8 mouse cellular contexts compared by ENCODE assay signal in genomic region chr4:144890690-144891120, GRCm38 (mm10). TPM values are rescaled to one million over a fixed set of nuclear protein-coding genes. Genes with fewer than 3 reads are reported as not detected.
DNase-seq lines count a peak whose midpoint lies in the region; ATAC-seq and TF ChIP-seq lines count a peak whose summit lies in the region.

No protein-coding gene starts in this region.

- no peaks in the 10 kb centered on the region for H3K9me3 ChIP-seq in forebrain, postnatal 0 days (ENCODE audit: low read length)
- H3K9me3 ChIP-seq in intestine, embryonic 14.5 days (ENCODE audit: control insufficient read depth, low read length), result no peaks in the 10 kb centered on the region
- H3K9me3 ChIP-seq in limb, embryonic 13.5 days, result no peaks in the 10 kb centered on the region
- H3K9me3 ChIP-seq in midbrain, postnatal 0 days (ENCODE audit: low read length), result no peaks in the 10 kb centered on the region
- no peaks in the 10 kb centered on the region for H3K9me3 ChIP-seq in stomach, embryonic 16.5 days (replicated peaks; ENCODE audit: control insufficient read depth, low read length)

- no peak overlapping the region for H3K4me2 ChIP-seq in forebrain, postnatal 0 days (ENCODE audit: low read depth)
- 0 out of 2 replicates have a peak overlapping the region, but pooled peaks have one; percentile 77 for H3K4me2 ChIP-seq in intestine, embryonic 14.5 days (ENCODE audit: low read length)
- peak overlapping the region; percentile 89; the same call in 1 of the 2 replicates for H3K4me2 ChIP-seq in limb, embryonic 13.5 days (replicated peaks)
- no peak overlapping the region for H3K4me2 ChIP-seq in midbrain, postnatal 0 days (ENCODE audit: low read depth, low read length, poor library complexity, severe bottlenecking)
- 0 out of 2 replicates have a peak overlapping the region, but pooled peaks have one; percentile 14 for H3K4me2 ChIP-seq in stomach, embryonic 16.5 days (ENCODE audit: low read depth, low read length)

- H3K27ac ChIP-seq in forebrain, postnatal 0 days (ENCODE audit: low read depth, low read length), result no peak overlapping the region
- H3K27ac ChIP-seq in intestine, embryonic 14.5 days (ENCODE audit: low read depth), result no peak overlapping the region; the same call in 1 of the 2 replicates
- peak overlapping the region; percentile 92; the same call in 1 of the 2 replicates for H3K27ac ChIP-seq in limb, embryonic 13.5 days
- no peak overlapping the region for H3K27ac ChIP-seq in midbrain, postnatal 0 days (ENCODE audit: low read depth, low read length)
- H3K27ac ChIP-seq in stomach, embryonic 16.5 days (ENCODE audit: low read length), result peak overlapping the region; percentile 98

- H3K27me3 ChIP-seq in forebrain, postnatal 0 days (ENCODE audit: insufficient read depth, low read length), result peaks cover 8% of the 10 kb centered on the region
- H3K27me3 ChIP-seq in intestine, embryonic 14.5 days (replicated peaks; ENCODE audit: control insufficient read depth, insufficient read depth, low read length), result no peaks in the 10 kb centered on the region
- H3K27me3 ChIP-seq in limb, embryonic 13.5 days, result no peaks in the 10 kb centered on the region
- peaks cover 21% of the 10 kb centered on the region for H3K27me3 ChIP-seq in midbrain, postnatal 0 days (ENCODE audit: insufficient read depth, low read length)
- no peaks in the 10 kb centered on the region for H3K27me3 ChIP-seq in stomach, embryonic 16.5 days (ENCODE audit: control insufficient read depth, insufficient read depth, low read length)

- TF ChIP-seq CTCF in forebrain, postnatal 0 days (IDR thresholded peaks at IDR 0.05; ENCODE audit: low read depth), result peak; percentile 98
- peak; percentile 94 for TF ChIP-seq CTCF in midbrain, postnatal 0 days (IDR thresholded peaks at IDR 0.05)

- no peak overlapping the region for H3K4me3 ChIP-seq in forebrain, postnatal 0 days (ENCODE audit: low read depth, low read length)
- H3K4me3 ChIP-seq in intestine, embryonic 14.5 days (ENCODE audit: low read depth, low read length), result no peak overlapping the region
- no peak overlapping the region for H3K4me3 ChIP-seq in limb, embryonic 13.5 days
- no peak overlapping the region for H3K4me3 ChIP-seq in midbrain, postnatal 0 days (ENCODE audit: low read depth, low read length)
- no peak overlapping the region for H3K4me3 ChIP-seq in stomach, embryonic 16.5 days (replicated peaks; ENCODE audit: low read length)

- peak; percentile 59 for DNase-seq in ovary, postnatal 14 days (ENCODE audit: low spot score)
- no peak for DNase-seq in ovary, postnatal 36 days (ENCODE audit: low spot score)
- peak; percentile 52 to 58 for DNase-seq in cerebellum, adult 18-20 months
- DNase-seq in forebrain, postnatal 0 days, result peak; percentile 89
- peak; percentile 78 for DNase-seq in intestine, embryonic 14.5 days (ENCODE audit: low spot score)
- DNase-seq in midbrain, postnatal 0 days (ENCODE audit: low spot score), result peak; percentile 90

- 13% methylated on average over 7 of the region's 7 CpGs for WGBS in forebrain, postnatal 0 days
- 13% methylated on average over 7 of the region's 7 CpGs for WGBS in intestine, embryonic 14.5 days
- 11% methylated on average over 7 of the region's 7 CpGs for WGBS in limb, embryonic 13.5 days
- 17% methylated on average over 7 of the region's 7 CpGs for WGBS in midbrain, postnatal 0 days
- WGBS in stomach, embryonic 16.5 days, result 12% methylated on average over 7 of the region's 7 CpGs

- ATAC-seq in forebrain, postnatal 0 days, result peak; percentile 61
- ATAC-seq in intestine, embryonic 14.5 days (replicated peaks; ENCODE audit: low FRiP score, low TSS enrichment, low read depth), result no peak
- peak; percentile 13; the same call in 1 of the 2 replicates for ATAC-seq in limb, embryonic 13.5 days (ENCODE audit: low FRiP score, low read depth)
- peak; percentile 26; the same call in 1 of the 2 replicates for ATAC-seq in midbrain, postnatal 0 days (ENCODE audit: low FRiP score)
- ATAC-seq in stomach, embryonic 16.5 days (ENCODE audit: insufficient read depth, low FRiP score), result no peak

- no peak overlapping the region for H3K9ac ChIP-seq in forebrain, postnatal 0 days
- H3K9ac ChIP-seq in intestine, embryonic 14.5 days (ENCODE audit: low read length), result no peak overlapping the region
- H3K9ac ChIP-seq in limb, embryonic 13.5 days, result no peak overlapping the region
- H3K9ac ChIP-seq in midbrain, postnatal 0 days (replicated peaks; ENCODE audit: low read length, poor library complexity, severe bottlenecking), result no peak overlapping the region
- peak overlapping the region; percentile 87; the same call in 1 of the 2 replicates for H3K9ac ChIP-seq in stomach, embryonic 16.5 days (ENCODE audit: low read length)

- H3K4me1 ChIP-seq in forebrain, postnatal 0 days (ENCODE audit: insufficient read depth), result peaks cover 3% of the 10 kb centered on the region; the same call in 1 of the 2 replicates
- H3K4me1 ChIP-seq in intestine, embryonic 14.5 days (replicated peaks; ENCODE audit: control insufficient read depth, insufficient read depth, low read length), result peaks cover 13% of the 10 kb centered on the region
- H3K4me1 ChIP-seq in limb, embryonic 13.5 days, result peaks cover 80% of the 10 kb centered on the region
- H3K4me1 ChIP-seq in midbrain, postnatal 0 days (ENCODE audit: insufficient read depth, low read length), result no peaks in the 10 kb centered on the region
- H3K4me1 ChIP-seq in stomach, embryonic 16.5 days (ENCODE audit: control insufficient read depth, insufficient read depth, low read length), result peaks cover 27% of the 10 kb centered on the region

- no peaks in the 10 kb centered on the region for H3K36me3 ChIP-seq in forebrain, postnatal 0 days (ENCODE audit: insufficient read depth)
- no peaks in the 10 kb centered on the region for H3K36me3 ChIP-seq in intestine, embryonic 14.5 days (ENCODE audit: control insufficient read depth, insufficient read depth, low read length)
- H3K36me3 ChIP-seq in limb, embryonic 13.5 days, result no peaks in the 10 kb centered on the region
- H3K36me3 ChIP-seq in midbrain, postnatal 0 days (ENCODE audit: insufficient read depth, low read length), result no peaks in the 10 kb centered on the region
- no peaks in the 10 kb centered on the region for H3K36me3 ChIP-seq in stomach, embryonic 16.5 days (ENCODE audit: control insufficient read depth, insufficient read depth, low read length)

RNA-seq across cellular contexts. Expression of gene Dhrs3, which starts 1.9 kb away (rescaled TPM):
- total RNA-seq in forebrain, postnatal 0 days (2014; rRNA removed), result 13.6 and 17.5 TPM in 2 replicates
- polyA plus RNA-seq in forebrain, postnatal 0 days (2015; fragmentation: Nextera tagmentation; extraction: Ambion mirVana), result 23.0 and 26.2 TPM in 2 replicates
- polyA plus RNA-seq in intestine, embryonic 14.5 days (2014; fragmentation: Nextera tagmentation; extraction: Ambion mirVana), result 119 and 123 TPM in 2 replicates
- polyA plus RNA-seq in limb, embryonic 13.5 days (2015; fragmentation: Nextera tagmentation; extraction: Ambion mirVana), result 113 and 140 TPM in 2 replicates
- total RNA-seq in midbrain, postnatal 0 days (2014; rRNA removed), result 24.3 and 31.0 TPM in 2 replicates
- polyA plus RNA-seq in midbrain, postnatal 0 days (2015; fragmentation: Nextera tagmentation; extraction: Ambion mirVana), result 29.8 and 39.2 TPM in 2 replicates
- 118 and 119 TPM in 2 replicates for polyA plus RNA-seq in stomach, embryonic 16.5 days (2015; fragmentation: Nextera tagmentation; extraction: Ambion mirVana)

Comparison
In these comparisons a context has a peak if more than half of its experiments do, and no peak if none do; other contexts are left out.
1. ATAC-seq: peak in forebrain, postnatal 0 days (single experiment), limb, embryonic 13.5 days (single experiment) and midbrain, postnatal 0 days (single experiment); none in intestine, embryonic 14.5 days (single experiment) and stomach, embryonic 16.5 days (single experiment).
2. H3K27ac ChIP-seq: peak in limb, embryonic 13.5 days (single experiment) and stomach, embryonic 16.5 days (single experiment); none in forebrain, postnatal 0 days (single experiment), intestine, embryonic 14.5 days (single experiment) and midbrain, postnatal 0 days (single experiment).
3. H3K4me2 ChIP-seq: peak in intestine, embryonic 14.5 days (single experiment), limb, embryonic 13.5 days (single experiment) and stomach, embryonic 16.5 days (single experiment); none in forebrain, postnatal 0 days (single experiment) and midbrain, postnatal 0 days (single experiment).